Mouse (Mus musculus) heart, embryonic 16.5 days (tissue): ENCODE data around the gene Arid3a. TPM values are rescaled to one million over a fixed set of nuclear protein-coding genes. Genes with fewer than 3 reads are reported as not detected.
A peak's percentile ranks its signal among the peaks of the same experiment; 100 is the strongest.

Source experiments
- ATAC-seq: fragments of 200-750 bp; cut with Nextera tagmentation; replicated peaks from 2 replicates; pipeline ENCODE4 v1.8.0; 2017; ENCODE audit warnings: moderate number of reproducible peaks; ENCODE audit not compliant: insufficient read depth, low FRiP score; ENCODE audit errors: extremely low read depth
- H3K27ac ChIP-seq: fragments of 300-500 bp; sonication (generic); 2 replicates; pipeline ENCODE4 v1.5.1; 2014; ENCODE audit warnings: mild to moderate bottlenecking, low read length, control low read depth, moderate library complexity
- H3K27me3 ChIP-seq: fragments of 300-500 bp; sonication (generic); 2 replicates; pipeline ENCODE4 v1.6.1; 2014; ENCODE audit warnings: low read length, mixed read lengths; ENCODE audit not compliant: control insufficient read depth, insufficient read depth
- H3K36me3 ChIP-seq: fragments of 300-500 bp; sonication (generic); 2 replicates; pipeline ENCODE4 v1.6.1; 2014; ENCODE audit not compliant: control insufficient read depth, insufficient read depth
- H3K4me1 ChIP-seq: fragments of 300-500 bp; sonication (generic); 2 replicates; pipeline ENCODE4 v1.6.1; 2014; ENCODE audit warnings: low read length, mixed read lengths; ENCODE audit not compliant: control insufficient read depth, insufficient read depth
- H3K4me2 ChIP-seq: fragments of 300-500 bp; sonication (generic); 2 replicates; pipeline ENCODE4 v1.6.1; 2014; ENCODE audit warnings: low read depth, mild to moderate bottlenecking, control low read depth, low read length
- H3K4me3 ChIP-seq: fragments of 300-500 bp; sonication (generic); 2 replicates; pipeline ENCODE4 v1.5.1; 2014; ENCODE audit warnings: mild to moderate bottlenecking, control low read depth, low read length
- H3K9ac ChIP-seq: fragments of 300-500 bp; sonication (generic); 2 replicates; pipeline ENCODE4 v1.6.1; 2014; ENCODE audit warnings: low read length, control low read depth
- H3K9me3 ChIP-seq: fragments of 300-500 bp; sonication (generic); replicated peaks from 2 replicates; pipeline ENCODE4 v1.6.1; 2016; ENCODE audit warnings: low read length; ENCODE audit not compliant: control insufficient read depth
- WGBS: fragments of 180-500 bp; shearing (Covaris S2); extraction: QIAGEN DNeasy Blood & Tissue Kit; methylation state at CpG from one replicate; pipeline ENCODE4 v1.1.7; 2014; 5-methylcytosine and 5-hydroxymethylcytosine counted together
- polyA plus RNA-seq: library from polyadenylated mRNA; unstranded; fragments of >200 nt; fragmentation: Nextera tagmentation; extraction: Ambion mirVana; gene quantifications from 2 replicates; pipeline ENCODE4 v1.2.1, GENCODE M21; 2015

Arid3a gene
- polyA plus RNA-seq, 1 experiment from 2014 or later: 1.5 TPM

- no peak overlapping the region for H3K4me3 ChIP-seq
- H3K4me2 ChIP-seq: no peak overlapping the region
- H3K9me3 ChIP-seq: no peaks in the 10 kb centered on the region
- peaks cover 26% of the 10 kb centered on the region for H3K27me3 ChIP-seq
- H3K9ac ChIP-seq: peak overlapping the region; percentile 51; the same call in 1 of the 2 replicates
- H3K27ac ChIP-seq: no peak overlapping the region
- peaks cover 8% of the 10 kb centered on the region for H3K36me3 ChIP-seq
- H3K4me1 ChIP-seq: peaks cover 40% of the 10 kb centered on the region
- ATAC-seq: no peak
- WGBS: 66% methylated on average over 7 of the region's 7 CpGs
These were observed 11.8 kb upstream of the Arid3a start for GRCm38 (mm10) chr10:79914948-79915596.

GRCm38 (mm10) chr10:79916081-79916480 is 10.8 kb upstream of the Arid3a start:
- Histone ChIP-seq H3K4me1 (peaks cover 45% of the 10 kb centered on the region), H3K4me3 (peak overlapping the region; percentile 92), H3K27me3 (peaks cover 37% of the 10 kb centered on the region), H3K36me3 (peaks cover 4% of the 10 kb centered on the region), H3K27ac (0 out of 2 replicates have a peak overlapping the region, but pooled peaks have one; percentile 78), H3K9me3 (no peaks in the 10 kb centered on the region), H3K9ac (peak overlapping the region; percentile 98), H3K4me2 (peak overlapping the region; percentile 95)
- 12% methylated on average over 8 of the region's 8 CpGs for WGBS
- ATAC-seq: no peak

- H3K9ac ChIP-seq: peak within 1 kb of the TSS; percentile 98
- 2% methylated on average over 42 of the region's 42 CpGs for WGBS
- peaks cover 52% of the 10 kb centered on the region for H3K4me1 ChIP-seq
These were observed 9.9 kb upstream of the Arid3a start, which contains the start of gene Kiss1r for GRCm38 (mm10) chr10:79916808-79917531. Kiss1r (plus strand) TSS chr10:79916971.

GRCm38 (mm10) chr10:79917532-79918100 is 9.2 kb upstream of the Arid3a start:
- no peak for ATAC-seq
- peaks cover 52% of the 10 kb centered on the region for H3K4me1 ChIP-seq
- H3K27ac ChIP-seq: no peak overlapping the region
- H3K9me3 ChIP-seq: no peaks in the 10 kb centered on the region
- no peaks in the 10 kb centered on the region for H3K36me3 ChIP-seq
- H3K27me3 ChIP-seq: peaks cover 52% of the 10 kb centered on the region
- no peak overlapping the region; the same call in 1 of the 2 replicates for H3K9ac ChIP-seq
- 69% methylated on average over 5 of the region's 5 CpGs for WGBS
- H3K4me2 ChIP-seq: peak overlapping the region; percentile 95
- peak overlapping the region; percentile 92 for H3K4me3 ChIP-seq

More at GRCm38 (mm10) chr10:79916808-79917531, 9.9 kb upstream of the Arid3a start, which contains the start of gene Kiss1r:
- ATAC-seq: peak; percentile 78
- Histone ChIP-seq H3K4me3 (peak within 1 kb of the TSS; percentile 92), H3K36me3 (no peaks in the 10 kb centered on the region), H3K4me2 (peak within 1 kb of the TSS; percentile 95), H3K27ac (peak within 1 kb of the TSS; percentile 78), H3K27me3 (peaks cover 45% of the 10 kb centered on the region), H3K9me3 (no peaks in the 10 kb centered on the region)

- Histone ChIP-seq H3K9ac (peak overlapping the region; percentile 14), H3K4me1 (peaks cover 52% of the 10 kb centered on the region), H3K4me2 (peak overlapping the region; percentile 50), H3K36me3 (no peaks in the 10 kb centered on the region), H3K27me3 (peaks cover 57% of the 10 kb centered on the region), H3K27ac (no peak overlapping the region), H3K9me3 (no peaks in the 10 kb centered on the region), H3K4me3 (peak overlapping the region; percentile 26)
- 8% methylated on average over 34 of the region's 35 CpGs for WGBS
- ATAC-seq: no peak
These were observed 8.4 kb upstream of the Arid3a start for GRCm38 (mm10) chr10:79918231-79919078.

- no peak overlapping the region for H3K9ac ChIP-seq
These were observed 7.5 kb upstream of the Arid3a start for GRCm38 (mm10) chr10:79919251-79919849.

GRCm38 (mm10) chr10:79920056-79920890 is 6.6 kb upstream of the Arid3a start:
- Histone ChIP-seq H3K4me3 (no peak overlapping the region), H3K9me3 (no peaks in the 10 kb centered on the region), H3K9ac (no peak overlapping the region), H3K27me3 (peaks cover 57% of the 10 kb centered on the region), H3K27ac (no peak overlapping the region), H3K4me1 (peaks cover 34% of the 10 kb centered on the region), H3K36me3 (no peaks in the 10 kb centered on the region), H3K4me2 (no peak overlapping the region)
- 28% methylated on average over 26 of the region's 26 CpGs for WGBS
- ATAC-seq: no peak

More at GRCm38 (mm10) chr10:79919251-79919849, 7.5 kb upstream of the Arid3a start:
- Histone ChIP-seq H3K27me3 (peaks cover 57% of the 10 kb centered on the region), H3K9me3 (no peaks in the 10 kb centered on the region), H3K27ac (no peak overlapping the region), H3K4me2 (peak overlapping the region; percentile 28; the same call in 1 of the 2 replicates), H3K4me3 (peak overlapping the region; percentile 16; the same call in 1 of the 2 replicates), H3K4me1 (peaks cover 43% of the 10 kb centered on the region), H3K36me3 (no peaks in the 10 kb centered on the region)
- 5% methylated on average over 21 of the region's 21 CpGs for WGBS
- no peak for ATAC-seq
